Mouse (Mus musculus): ENCODE data around the gene Akap12.
A peak's percentile ranks its signal among the peaks of the same experiment; 100 is the strongest.

Akap12 gene

DNA sequence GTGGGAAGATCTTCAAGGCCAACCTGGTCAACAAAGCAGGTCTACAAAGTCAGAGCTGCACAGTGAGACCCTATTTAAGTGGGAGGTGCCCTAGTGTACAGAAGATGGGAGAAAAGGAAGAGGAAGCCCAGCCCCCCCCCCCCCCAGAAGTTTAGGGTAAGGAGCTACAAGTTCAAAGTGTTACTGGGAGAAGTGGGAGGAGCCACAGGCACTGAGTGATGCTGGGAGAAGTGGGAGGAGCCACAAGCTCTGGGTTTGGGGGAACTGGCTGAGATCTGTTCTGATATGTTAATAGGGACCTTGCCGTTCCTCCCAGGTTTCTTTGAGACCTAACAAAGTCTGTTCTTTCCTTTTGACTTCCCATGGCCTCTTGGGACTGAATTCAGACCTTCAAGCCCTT, 18.6 kb downstream of the Akap12 start:
- no peak for DNase-seq (ENCODE audit: low read depth)

DNA sequence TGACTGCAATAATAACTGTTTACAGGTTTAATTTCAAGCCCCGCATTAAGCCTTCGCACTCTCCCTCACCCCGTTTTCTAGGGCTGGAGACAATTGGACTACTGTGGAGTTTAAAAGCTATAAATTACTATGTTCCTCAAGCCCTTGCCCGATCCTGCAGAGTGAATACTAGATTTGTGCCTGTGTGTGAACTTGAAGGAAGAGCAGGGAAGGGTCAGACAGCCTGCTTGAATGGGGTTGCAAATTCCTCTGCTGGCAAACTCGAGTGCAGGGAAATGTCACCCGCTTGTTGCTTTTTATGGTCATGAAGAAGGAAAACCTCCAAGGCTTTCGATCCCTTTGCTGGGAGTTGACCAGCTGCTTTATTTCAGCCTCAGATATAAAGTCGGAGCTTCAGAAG, 19.6 kb downstream of the Akap12 start:
- no peak for DNase-seq (ENCODE audit: low read depth)

DNA sequence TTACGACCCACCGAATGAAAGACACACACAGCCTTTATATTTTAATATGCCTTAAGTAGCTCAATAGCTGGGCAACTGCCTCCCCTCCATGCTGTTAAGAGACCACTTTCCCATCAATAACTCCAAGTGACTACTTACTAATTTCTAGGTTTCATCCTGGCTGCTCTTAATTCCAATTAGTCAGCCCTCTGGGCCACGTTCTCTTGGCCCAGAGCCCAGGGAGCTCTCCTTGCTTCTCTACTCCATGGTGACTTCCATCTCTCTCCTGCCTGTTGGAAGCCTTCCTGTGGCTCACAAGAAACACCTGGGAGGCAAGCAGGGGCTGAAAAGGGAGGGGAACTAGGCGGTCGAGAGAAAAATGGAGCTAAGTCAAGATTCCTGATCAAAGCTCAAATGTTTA, 23.0 kb downstream of the Akap12 start:
- DNase-seq (ENCODE audit: low read depth), result no peak

- no peak for DNase-seq (ENCODE audit: low read depth)
Measured at GRCm38 (mm10) chr10:4289636-4290035, 23.5 kb downstream of the Akap12 start.

GRCm38 (mm10) chr10:4290145-4290544, 24.0 kb downstream of the Akap12 start:
- no peak for DNase-seq (ENCODE audit: low read depth)

GRCm38 (mm10) chr10:4290561-4290960, 24.4 kb downstream of the Akap12 start:
- no peak for DNase-seq (ENCODE audit: low read depth)

DNA sequence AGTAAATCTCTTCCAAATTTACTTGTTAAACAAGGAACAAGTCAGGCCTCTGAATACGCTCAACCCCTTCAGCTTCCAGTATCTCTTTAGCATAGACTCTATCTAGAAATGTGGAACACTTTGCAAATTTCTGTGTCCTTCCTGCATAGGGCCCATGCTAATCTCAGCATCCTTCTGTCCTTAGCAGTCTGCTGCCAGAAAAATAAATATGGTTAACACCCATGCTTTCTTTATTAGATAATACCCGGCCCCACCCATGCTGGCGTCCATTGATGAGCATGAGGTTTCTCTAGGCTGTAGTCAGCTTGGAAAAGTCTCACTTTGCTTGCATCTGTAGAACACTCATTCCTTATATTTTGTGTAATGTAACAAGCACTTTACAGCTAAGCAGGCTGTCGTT, 27.2 kb downstream of the Akap12 start:
- DNase-seq (ENCODE audit: low read depth), result no peak

DNA sequence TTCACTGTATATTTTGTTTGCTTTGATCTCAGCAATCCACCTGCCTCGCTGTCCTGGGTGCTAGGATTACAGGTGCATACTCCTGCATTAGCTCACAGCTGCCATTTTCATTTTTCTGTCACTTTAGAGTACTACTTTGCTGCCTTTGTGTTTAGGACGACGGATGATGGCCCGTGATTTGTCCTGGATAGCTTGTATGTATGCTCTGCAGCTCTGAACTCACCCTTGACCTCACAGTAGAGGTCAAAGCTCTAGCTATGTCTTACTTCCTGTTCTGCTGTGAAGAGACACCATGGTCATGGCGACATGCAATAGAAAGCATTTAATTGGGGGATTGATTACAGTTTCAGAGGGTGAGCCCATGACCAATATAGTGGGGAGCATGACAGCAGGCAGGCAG, 37.4 kb downstream of the Akap12 start:
- DNase-seq (ENCODE audit: low read depth), result no peak

DNA sequence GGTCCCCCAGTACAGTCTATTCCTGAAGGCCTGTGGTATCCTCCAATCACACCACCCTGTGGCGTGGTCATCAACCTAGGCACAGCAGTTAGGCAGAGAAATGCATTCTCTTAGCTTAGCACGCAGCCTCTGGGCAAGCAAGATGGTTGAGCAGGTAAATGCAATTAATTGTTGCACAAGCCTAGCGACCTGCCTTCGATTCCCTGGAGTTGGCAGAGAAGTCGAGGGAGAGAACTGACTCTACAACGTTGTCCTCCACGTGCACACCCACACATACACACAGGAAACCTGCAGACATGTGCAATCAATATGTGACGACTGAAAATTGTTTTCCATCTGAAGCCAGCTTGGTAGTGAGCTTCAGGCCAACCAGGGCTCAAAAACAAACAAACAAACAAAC, 57.7 kb downstream of the Akap12 start:
- DNase-seq (ENCODE audit: low read depth), result no peak

- no peak for DNase-seq (ENCODE audit: low read depth)
Measured at GRCm38 (mm10) chr10:4325562-4325961, 59.4 kb downstream of the Akap12 start.

GRCm38 (mm10) chr10:4327716-4328115, 61.5 kb downstream of the Akap12 start:
- no peak for DNase-seq (ENCODE audit: low read depth)

DNA sequence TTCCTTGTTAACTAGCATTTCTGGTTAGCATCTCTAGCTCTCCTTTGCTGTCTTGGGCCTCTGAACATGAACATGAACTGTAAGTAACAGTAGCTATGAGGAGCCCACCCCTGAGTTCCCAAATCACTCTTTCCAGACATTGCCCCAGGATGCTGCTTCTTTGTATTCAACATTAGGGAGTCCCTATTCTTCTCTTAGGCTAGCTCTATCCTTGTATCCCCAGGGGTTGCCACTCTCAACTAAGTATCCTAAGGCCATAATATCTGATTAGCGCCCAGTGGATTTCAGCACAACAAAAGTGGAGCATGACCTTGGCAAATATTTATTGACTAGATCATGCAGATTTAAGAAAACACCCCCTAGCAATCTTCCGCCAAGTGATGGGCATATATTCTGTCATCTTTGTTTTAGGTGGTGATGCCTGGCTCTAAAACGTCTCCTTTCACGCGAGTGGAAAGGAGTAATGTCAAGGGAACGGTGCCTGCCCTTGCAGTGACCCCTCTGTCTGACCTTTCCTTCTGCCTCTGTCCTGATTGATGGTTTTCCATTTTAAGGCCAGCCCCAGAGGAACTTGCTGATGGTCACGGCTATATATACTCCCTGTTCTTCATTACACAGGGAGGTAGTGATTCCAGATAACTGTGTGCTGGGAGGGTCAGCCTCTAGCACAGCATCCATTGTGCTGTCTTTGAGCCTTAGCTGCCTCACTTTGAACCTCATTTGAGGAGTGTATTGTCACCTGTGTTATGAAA, 66.2 kb downstream of the Akap12 start:
- DNase-seq (ENCODE audit: low read depth), result no peak

DNA sequence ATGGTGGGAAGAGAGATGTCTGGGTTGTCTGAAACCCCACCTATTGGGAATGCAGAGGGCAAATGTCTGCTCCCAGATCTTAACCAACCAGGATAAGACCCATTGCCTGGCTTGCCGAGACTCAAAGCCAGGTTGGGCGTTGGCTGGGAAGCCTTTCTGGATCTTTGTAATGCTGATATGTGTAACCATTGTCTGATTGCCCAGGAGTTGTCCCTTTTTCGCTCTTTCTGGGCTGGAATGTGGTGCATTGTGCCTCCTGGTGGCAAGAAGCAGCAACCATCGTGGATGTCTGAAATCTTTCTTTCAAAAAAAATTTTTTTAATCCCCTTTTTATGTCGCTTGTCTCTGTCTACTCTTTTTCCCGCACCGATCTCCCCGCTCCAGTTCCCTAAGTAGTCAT, 67.1 kb downstream of the Akap12 start:
- DNase-seq (ENCODE audit: low read depth), result peak; percentile 53

DNA sequence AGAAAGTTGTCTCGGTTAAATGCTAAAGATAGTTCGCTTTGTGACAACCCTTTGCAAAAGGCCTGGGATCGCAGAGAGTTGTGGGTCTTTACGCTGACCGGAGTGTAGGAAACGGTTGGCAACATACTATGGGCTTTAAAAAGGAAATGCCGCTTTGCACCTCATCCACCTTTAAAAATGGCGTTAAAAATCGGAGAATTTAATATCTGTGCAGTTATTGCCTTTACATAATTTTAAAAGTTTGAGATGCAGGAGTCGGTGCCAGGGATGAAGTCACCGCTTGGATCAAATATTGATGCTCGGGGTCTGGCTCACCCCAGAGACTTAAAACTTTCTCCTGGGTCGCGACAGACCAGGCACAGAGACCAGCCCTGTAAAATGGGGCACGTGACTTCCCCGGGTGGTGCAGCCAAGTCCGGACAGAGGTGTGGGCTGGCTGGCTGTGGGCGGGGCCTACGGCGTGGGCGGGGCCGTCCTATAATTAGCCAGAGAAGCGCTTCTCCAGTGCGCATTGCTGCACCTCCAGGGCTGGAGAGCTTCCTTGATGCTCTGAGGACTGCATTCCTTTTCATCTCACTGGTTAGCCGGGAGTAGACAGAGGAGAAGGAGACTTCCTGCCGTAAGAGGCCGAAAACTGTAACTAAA, 68.0 kb downstream of the Akap12 start:
- DNase-seq (ENCODE audit: low read depth), result peak; percentile 72

- no peak for DNase-seq (ENCODE audit: low read depth)
Measured at GRCm38 (mm10) chr10:4338863-4339461, 72.8 kb downstream of the Akap12 start.

DNA sequence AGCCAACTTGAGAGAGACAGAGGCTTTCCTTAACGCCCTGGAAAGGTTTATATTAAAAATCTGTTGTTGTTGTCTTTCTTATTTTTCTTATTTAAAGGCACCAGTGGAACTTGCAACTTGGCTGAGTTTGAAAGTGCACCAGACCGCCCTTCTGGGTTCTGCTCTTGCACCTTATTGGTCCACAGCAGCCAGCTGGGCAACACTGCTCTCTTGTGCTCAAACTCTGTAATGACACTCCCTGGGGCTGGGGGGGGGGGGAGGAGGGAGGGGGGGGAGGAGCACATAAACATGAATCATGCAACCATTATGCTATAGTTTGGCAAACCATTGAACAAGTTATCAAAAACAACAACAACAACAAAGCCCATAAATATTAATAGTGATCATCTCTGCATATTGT, 75.2 kb downstream of the Akap12 start:
- peak; percentile 65 for DNase-seq (ENCODE audit: low read depth)

DNA sequence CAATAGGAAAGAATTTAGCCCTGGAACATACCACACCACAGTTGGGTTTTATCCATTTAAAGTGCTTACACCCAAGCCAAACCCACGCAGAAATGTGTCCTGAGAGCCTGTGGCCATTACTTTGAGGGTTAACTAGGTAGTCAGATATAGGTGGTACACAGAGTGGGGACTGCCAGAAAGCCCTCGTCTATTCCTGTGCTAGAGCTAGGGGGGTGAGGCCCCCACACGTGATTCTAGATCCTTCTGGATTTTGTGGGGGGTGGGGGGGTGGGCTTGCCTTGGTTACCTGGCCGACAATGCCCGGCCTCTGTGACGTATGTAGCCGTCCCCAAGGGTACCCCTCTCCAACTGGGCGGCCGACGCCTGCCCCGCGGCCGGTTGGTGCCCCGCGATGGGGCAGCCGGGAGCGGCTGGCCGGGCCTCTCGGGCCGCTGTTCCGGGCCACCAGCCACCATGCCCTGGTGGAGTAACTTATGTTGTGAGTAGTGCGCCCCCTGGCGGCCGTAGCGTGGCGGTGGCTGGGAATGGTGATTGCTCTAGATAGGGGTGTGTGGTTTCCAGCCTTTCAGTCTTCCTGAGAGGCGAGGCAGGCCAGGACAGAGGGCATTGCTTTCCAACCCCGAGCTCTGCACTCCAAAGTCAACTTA, 80.4 kb downstream of the Akap12 start:
- peak; percentile 90 for DNase-seq (ENCODE audit: low read depth)

GRCm38 (mm10) chr10:4347136-4347492, 80.9 kb downstream of the Akap12 start:
- no peak for DNase-seq (ENCODE audit: low read depth)

GRCm38 (mm10) chr10:4347591-4347990, 81.4 kb downstream of the Akap12 start:
- DNase-seq (ENCODE audit: low read depth), result no peak

GRCm38 (mm10) chr10:4354371-4355260, 88.4 kb downstream of the Akap12 start:
- no peak for DNase-seq (ENCODE audit: low read depth)

- DNase-seq (ENCODE audit: low read depth), result peak; percentile 70
Measured at GRCm38 (mm10) chr10:4355882-4356451, 89.8 kb downstream of the Akap12 start.

GRCm38 (mm10) chr10:4356640-4357039, 90.5 kb downstream of the Akap12 start:
- DNase-seq (ENCODE audit: low read depth), result peak; percentile 25
